Mouse (Mus musculus): ENCODE results near the gene Pigc. TPM values are rescaled to one million over a fixed set of nuclear protein-coding genes. Genes with fewer than 3 reads are reported as not detected.

The Pigc gene
- 24.2 and 26.5 TPM in 2 replicates for polyA plus RNA-seq (2012; rRNA removed)

DNA sequence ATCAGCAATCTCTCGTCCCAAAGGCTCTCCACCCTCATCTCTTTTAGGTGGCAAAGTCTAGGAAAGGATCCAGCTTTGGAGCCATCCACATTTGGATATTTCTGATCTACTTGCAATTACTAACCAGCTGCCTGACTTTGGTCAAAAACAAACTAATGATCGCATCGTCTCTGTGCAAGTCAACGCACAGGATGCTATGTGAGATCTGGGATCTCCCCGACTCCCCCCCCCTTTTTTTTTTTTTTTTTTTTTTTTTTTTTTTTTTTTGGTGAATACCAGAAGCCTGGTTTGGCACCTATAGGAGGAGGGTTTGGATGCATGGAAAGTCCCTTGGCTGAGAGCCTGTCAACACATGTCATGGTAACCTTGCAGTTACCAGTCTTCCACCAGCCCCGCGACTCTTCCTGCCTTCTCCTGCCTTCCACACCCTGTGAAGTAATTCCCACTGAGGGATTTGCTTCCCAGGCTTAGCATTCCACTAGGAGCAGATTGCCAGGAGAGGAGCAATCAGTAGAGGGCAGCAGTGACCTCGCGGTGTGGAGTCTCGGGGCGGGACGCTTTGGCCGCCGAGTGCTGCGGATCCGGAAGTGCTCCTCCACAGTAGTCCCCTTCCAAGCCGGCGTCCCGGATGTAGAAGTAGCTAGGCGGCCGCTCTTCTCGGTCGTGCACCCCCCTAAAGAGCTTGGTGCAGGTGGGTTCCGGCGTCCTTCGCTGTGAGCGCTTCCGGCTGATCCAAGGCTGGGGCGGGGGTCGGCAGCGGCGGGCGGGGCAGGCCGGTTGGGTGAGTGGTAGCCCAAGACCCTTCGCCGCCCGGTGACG is at the start of gene Pigc:
TSS of gene Pigc (plus strand) at position 598 of the 819 bp plus-strand sequence.

DNA sequence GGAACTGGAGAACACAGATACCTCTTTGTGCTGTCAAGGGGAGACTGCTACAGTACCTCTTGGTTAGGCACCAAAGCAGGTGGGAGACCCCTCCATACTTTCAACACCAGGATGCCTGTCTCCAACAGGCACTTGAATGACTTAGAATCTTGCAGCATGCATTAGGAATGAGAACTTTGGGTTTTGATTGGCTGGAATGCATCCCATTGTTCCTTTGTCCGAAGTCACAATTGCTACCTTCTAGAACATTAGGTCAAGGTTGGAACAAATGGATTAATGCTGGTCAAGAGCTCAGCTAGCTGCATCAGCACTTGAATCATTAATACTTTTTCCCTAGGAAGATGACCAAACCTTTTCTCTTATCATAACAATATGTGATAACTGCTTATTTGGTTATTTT is 10.6 kb downstream of the Pigc start, which contains the start of gene 4930558K02Rik:
TSS of gene 4930558K02Rik (minus strand) at position 101 of the 400 bp plus-strand sequence.

Other genes with a start within 250 kb of the Pigc start
- 0.43 and 0.59 TPM in 2 replicates for gene Fasl, start 180.7 kb upstream of the Pigc start, polyA plus RNA-seq (2012; rRNA removed)
- gene Suco, start 92.5 kb upstream of the Pigc start, polyA plus RNA-seq (2012; rRNA removed), result 28.1 and 29.5 TPM in 2 replicates
- not detected in 2 replicates for gene 4930558K02Rik, start 10.4 kb downstream of the Pigc start, polyA plus RNA-seq (2012; rRNA removed)

All from central nervous system, embryonic 14 days (tissue).